Mouse (Mus musculus) lung, adult 18-20 months (tissue): Measurements from ENCODE around the gene Ccdc182.

Experiments used
- DNase-seq, 2 experiments: peaks; one replicate each; pipeline ENCODE4 v3.0.0; 2022; ENCODE audit warnings: mixed read lengths in 2 of 2

The Ccdc182 gene

GRCm38 (mm10) chr11:88281428-88282119 is 12.3 kb upstream of the Ccdc182 start:
- no peak for DNase-seq

GRCm38 (mm10) chr11:88282516-88282915 is 11.3 kb upstream of the Ccdc182 start:
- DNase-seq, result no peak

- DNase-seq, result no peak
Measured at GRCm38 (mm10) chr11:88286019-88286418, 7.8 kb upstream of the Ccdc182 start.

- DNase-seq, result no peak
Measured at GRCm38 (mm10) chr11:88288400-88288799, 5.5 kb upstream of the Ccdc182 start.

GRCm38 (mm10) chr11:88288805-88289340 is 5.0 kb upstream of the Ccdc182 start:
- DNase-seq, result no peak

GRCm38 (mm10) chr11:88291245-88291644 is 2.6 kb upstream of the Ccdc182 start:
- DNase-seq, result no peak

- peak in 1 of 2 experiments; percentile 23 for DNase-seq
Measured at GRCm38 (mm10) chr11:88291688-88292087, 2.2 kb upstream of the Ccdc182 start.

GRCm38 (mm10) chr11:88294394-88294710 is 494 bp downstream of the Ccdc182 start:
- no peak for DNase-seq

- DNase-seq, result no peak
Measured at GRCm38 (mm10) chr11:88295298-88295697, 1.4 kb downstream of the Ccdc182 start.

- no peak for DNase-seq
Measured at GRCm38 (mm10) chr11:88297526-88297925, 3.7 kb downstream of the Ccdc182 start.

- no peak for DNase-seq
Measured at GRCm38 (mm10) chr11:88299345-88299744, 5.5 kb downstream of the Ccdc182 start.

- peak; percentile 22 to 24 for DNase-seq
Measured at GRCm38 (mm10) chr11:88301619-88302018, 7.8 kb downstream of the Ccdc182 start.

- no peak for DNase-seq
Measured at GRCm38 (mm10) chr11:88305759-88306158, 11.9 kb downstream of the Ccdc182 start.

GRCm38 (mm10) chr11:88307616-88308543 is 14.0 kb downstream of the Ccdc182 start:
- no peak for DNase-seq

- DNase-seq, result no peak
Measured at GRCm38 (mm10) chr11:88309059-88309700, 15.3 kb downstream of the Ccdc182 start.

GRCm38 (mm10) chr11:88310773-88311172 is 16.9 kb downstream of the Ccdc182 start:
- DNase-seq, result no peak

GRCm38 (mm10) chr11:88311606-88312005 is 17.7 kb downstream of the Ccdc182 start:
- no peak for DNase-seq

GRCm38 (mm10) chr11:88313512-88313911 is 19.7 kb downstream of the Ccdc182 start:
- no peak for DNase-seq

- no peak for DNase-seq
Measured at GRCm38 (mm10) chr11:88314471-88314870, 20.6 kb downstream of the Ccdc182 start.

- DNase-seq, result no peak
Measured at GRCm38 (mm10) chr11:88315393-88315792, 21.5 kb downstream of the Ccdc182 start.

GRCm38 (mm10) chr11:88318850-88319249 is 25.0 kb downstream of the Ccdc182 start:
- no peak for DNase-seq

GRCm38 (mm10) chr11:88327016-88327415 is 33.2 kb downstream of the Ccdc182 start:
- DNase-seq, result no peak
